ENCODE assay signal across 20 mouse cellular contexts in the genomic region with DNA sequence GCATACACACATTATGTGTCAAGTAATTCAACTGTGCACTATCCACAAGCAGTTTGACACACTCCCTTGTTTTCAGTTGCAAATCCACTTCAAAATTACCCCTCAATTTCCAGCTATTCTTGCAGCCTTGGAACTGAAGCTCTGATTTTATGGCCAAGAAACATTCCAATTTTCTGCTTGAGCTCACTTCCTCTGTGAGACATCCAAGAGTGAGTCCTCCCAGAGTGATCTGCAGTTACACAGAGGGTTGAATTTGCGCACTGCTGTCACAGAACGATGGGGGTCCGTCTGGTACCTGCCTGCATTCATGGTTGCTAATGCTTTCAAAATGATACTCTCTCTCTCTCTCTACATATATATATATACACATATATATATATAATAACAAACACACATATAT.
DNase-seq lines count a peak whose midpoint lies in the region; ATAC-seq and TF ChIP-seq lines count a peak whose summit lies in the region.
"Had no signal": no experiment of that assay in that cellular context is flagged by ENCODE, and none has a peak within 500 bp of the region (broad histone marks: within the 10 kb centered on the region; RNA-seq: fewer than 3 reads in every experiment).

No protein-coding gene starts in this region.

- no peaks in the 10 kb centered on the region for H3K4me1 ChIP-seq in forebrain, embryonic 16.5 days (replicated peaks; ENCODE audit: control insufficient read depth, insufficient read depth, low read length)
- H3K4me1 ChIP-seq in forebrain, embryonic 12.5 days = no peaks in the 10 kb centered on the region
- no peaks in the 10 kb centered on the region for H3K4me1 ChIP-seq in midbrain, postnatal 0 days (ENCODE audit: insufficient read depth, low read length)
- no peaks in the 10 kb centered on the region for H3K4me1 ChIP-seq in midbrain, embryonic 14.5 days (ENCODE audit: control insufficient read depth, insufficient read depth, low read length)
- H3K4me1 ChIP-seq: embryonic facial prominence, embryonic 12.5 days; heart, embryonic 12.5 days; hindbrain, embryonic 10.5 days had no signal

- 62% methylated on average over 3 of the region's 3 CpGs for WGBS in forebrain, embryonic 16.5 days
- 85% methylated on average over 3 of the region's 3 CpGs for WGBS in forebrain, embryonic 12.5 days
- 79% methylated on average over 3 of the region's 3 CpGs for WGBS in midbrain, postnatal 0 days
- 87% methylated on average over 3 of the region's 3 CpGs for WGBS in midbrain, embryonic 14.5 days

- ATAC-seq in forebrain, embryonic 16.5 days = peak; percentile 68
- no peak for ATAC-seq in forebrain, embryonic 12.5 days (ENCODE audit: low FRiP score)
- no peak for ATAC-seq in midbrain, postnatal 0 days (ENCODE audit: low FRiP score)
- ATAC-seq in midbrain, embryonic 14.5 days (ENCODE audit: low FRiP score, low TSS enrichment) = no peak
- ATAC-seq: CD4-positive, CD25-positive, alpha-beta regulatory T cell, adult 4 months; inflammation-experienced regulatory T-cells, adult 6 months; intestine, postnatal 0 days had no signal

- no peaks in the 10 kb centered on the region for H3K9me3 ChIP-seq in forebrain, embryonic 16.5 days (ENCODE audit: control insufficient read depth, low read length)
- H3K9me3 ChIP-seq in forebrain, embryonic 12.5 days = no peaks in the 10 kb centered on the region
- H3K9me3 ChIP-seq in midbrain, postnatal 0 days (ENCODE audit: low read length) = no peaks in the 10 kb centered on the region
- H3K9me3 ChIP-seq in midbrain, embryonic 14.5 days (ENCODE audit: control insufficient read depth, low read length) = no peaks in the 10 kb centered on the region
- H3K9me3 ChIP-seq: embryonic facial prominence, embryonic 12.5 days; heart, embryonic 12.5 days; hindbrain, embryonic 10.5 days had no signal

- no peak overlapping the region for H3K4me3 ChIP-seq in forebrain, embryonic 16.5 days (replicated peaks; ENCODE audit: low read length)
- H3K4me3 ChIP-seq in forebrain, embryonic 12.5 days (replicated peaks) = no peak overlapping the region
- H3K4me3 ChIP-seq in midbrain, postnatal 0 days (ENCODE audit: low read depth, low read length) = no peak overlapping the region
- H3K4me3 ChIP-seq in midbrain, embryonic 14.5 days (replicated peaks; ENCODE audit: low read depth, low read length) = no peak overlapping the region
- H3K4me3 ChIP-seq: embryonic facial prominence, embryonic 12.5 days; gastrocnemius, adult 2 months; heart, embryonic 12.5 days; hindbrain, embryonic 10.5 days had no signal

- H3K27me3 ChIP-seq in forebrain, embryonic 16.5 days (replicated peaks; ENCODE audit: control insufficient read depth, insufficient read depth, low read length) = no peaks in the 10 kb centered on the region
- no peaks in the 10 kb centered on the region for H3K27me3 ChIP-seq in forebrain, embryonic 12.5 days
- no peaks in the 10 kb centered on the region for H3K27me3 ChIP-seq in midbrain, postnatal 0 days (ENCODE audit: insufficient read depth, low read length)
- no peaks in the 10 kb centered on the region for H3K27me3 ChIP-seq in midbrain, embryonic 14.5 days (ENCODE audit: control insufficient read depth, insufficient read depth, low read length)
- H3K27me3 ChIP-seq: embryonic facial prominence, embryonic 12.5 days; heart, embryonic 12.5 days had no signal

- no peak for TF ChIP-seq CTCF in midbrain, postnatal 0 days (IDR thresholded peaks at IDR 0.05)

- no peak overlapping the region for H3K27ac ChIP-seq in forebrain, embryonic 16.5 days (ENCODE audit: low read length)
- no peak overlapping the region for H3K27ac ChIP-seq in forebrain, embryonic 12.5 days
- H3K27ac ChIP-seq in midbrain, postnatal 0 days (ENCODE audit: low read depth, low read length) = no peak overlapping the region
- no peak overlapping the region for H3K27ac ChIP-seq in midbrain, embryonic 14.5 days (replicated peaks; ENCODE audit: low read depth, low read length)
- H3K27ac ChIP-seq: embryonic facial prominence, embryonic 12.5 days; gastrocnemius, adult 2 months; hindbrain, embryonic 10.5 days; hindbrain, embryonic 14.5 days had no signal

- no peak overlapping the region for H3K4me2 ChIP-seq in forebrain, embryonic 16.5 days (ENCODE audit: low read length)
- H3K4me2 ChIP-seq in forebrain, embryonic 12.5 days = no peak overlapping the region
- no peak overlapping the region for H3K4me2 ChIP-seq in midbrain, postnatal 0 days (ENCODE audit: low read depth, low read length, poor library complexity, severe bottlenecking)
- H3K4me2 ChIP-seq in midbrain, embryonic 14.5 days (ENCODE audit: low read length) = no peak overlapping the region
- H3K4me2 ChIP-seq: embryonic facial prominence, embryonic 12.5 days; heart, embryonic 12.5 days; hindbrain, embryonic 14.5 days had no signal

- H3K9ac ChIP-seq in forebrain, embryonic 16.5 days (replicated peaks; ENCODE audit: low read depth, low read length) = no peak overlapping the region
- no peak overlapping the region for H3K9ac ChIP-seq in forebrain, embryonic 12.5 days
- H3K9ac ChIP-seq in midbrain, postnatal 0 days (replicated peaks; ENCODE audit: low read length, poor library complexity, severe bottlenecking) = no peak overlapping the region
- no peak overlapping the region for H3K9ac ChIP-seq in midbrain, embryonic 14.5 days (replicated peaks; ENCODE audit: low read length)
- H3K9ac ChIP-seq: embryonic facial prominence, embryonic 12.5 days; heart, embryonic 12.5 days; hindbrain, embryonic 14.5 days had no signal

- no peaks in the 10 kb centered on the region for H3K36me3 ChIP-seq in forebrain, embryonic 16.5 days (ENCODE audit: control insufficient read depth, insufficient read depth)
- no peaks in the 10 kb centered on the region for H3K36me3 ChIP-seq in forebrain, embryonic 12.5 days (replicated peaks)
- H3K36me3 ChIP-seq in midbrain, postnatal 0 days (ENCODE audit: insufficient read depth, low read length) = no peaks in the 10 kb centered on the region
- no peaks in the 10 kb centered on the region for H3K36me3 ChIP-seq in midbrain, embryonic 14.5 days (ENCODE audit: control insufficient read depth, insufficient read depth, low read length)
- H3K36me3 ChIP-seq: embryonic facial prominence, embryonic 12.5 days; G1E; heart, embryonic 12.5 days; hindbrain, embryonic 10.5 days had no signal

- peak; percentile 79 to 84 for DNase-seq in cerebellum, postnatal 10 days
- no peak for DNase-seq in cerebellum, adult 9-10 months
- DNase-seq in midbrain, postnatal 0 days (ENCODE audit: low spot score) = peak; percentile 50
- DNase-seq in midbrain, embryonic 14.5 days = no peak
- DNase-seq in gastrocnemius, adult 18-20 months (ENCODE audit: low spot score) = no peak
- DNase-seq: adrenal gland, postnatal 10 days; B cell, adult 2 months; cerebellum, adult 9-11 months; gastrocnemius, adult 2 months; gastrocnemius, postnatal 25 days had no signal

Comparison
In these comparisons a context has a peak if more than half of its experiments do, and no peak if none do; other contexts are left out.
1. DNase-seq: peak in cerebellum, postnatal 10 days (2 of 2) and midbrain, postnatal 0 days (single experiment); none in cerebellum, adult 9-10 months (single experiment), midbrain, embryonic 14.5 days (single experiment) and gastrocnemius, adult 18-20 months (single experiment).